Mouse (Mus musculus) small intestine, adult 2 months (tissue): ENCODE measurements at regions not wholly inside any gene's neighbourhood (a gene's known extent, or its start where the extent isn't known, plus 50 kb on each side); places are given as distances from the start of the nearest gene placed in this dataset.

ENCODE experiments used
- CTCF ChIP-seq: fragments of 200-500 bp; IDR thresholded peaks from 2 replicates; pipeline ENCODE4 v1.5.1; 2012; ENCODE audit warnings: low read depth, mild to moderate bottlenecking, control low read depth, inconsistent platforms, low read length, moderate library complexity, mixed read lengths; ENCODE audit not compliant: insufficient replicate concordance, insufficient read length; ENCODE audit errors: extremely low read depth
- POLR2A ChIP-seq: fragments of 200-500 bp; IDR thresholded peaks from 2 replicates; pipeline ENCODE4 v1.6.1; 2012; ENCODE audit warnings: low read depth, mild to moderate bottlenecking, control low read depth, inconsistent platforms, low read length, moderate library complexity

- no peak for TF ChIP-seq CTCF
- TF ChIP-seq POLR2A = no peak
These were observed 81.1 kb upstream of the Slc38a2 start for GRCm38 (mm10) chr15:96780606-96781005.
